10 mouse cellular contexts compared by ENCODE assay signal in the genomic region with DNA sequence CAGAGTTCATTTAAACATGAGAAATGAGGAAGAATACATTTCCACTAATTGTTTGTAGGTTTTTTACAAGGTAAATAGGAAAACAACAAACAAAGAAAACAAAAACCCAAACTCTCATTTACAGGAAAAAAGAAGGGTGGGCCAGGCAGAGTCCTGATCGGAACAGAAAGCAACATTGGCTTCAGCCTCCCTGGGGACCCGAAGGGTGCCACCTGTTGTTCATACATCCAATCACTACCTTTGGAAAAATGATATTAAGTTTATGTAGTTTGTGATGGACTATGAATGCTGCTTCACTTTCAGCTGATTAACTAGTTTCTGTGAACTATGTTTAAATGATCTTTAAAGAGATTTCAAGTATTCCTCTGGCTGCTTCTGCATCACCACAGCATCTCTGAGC. TPM values are rescaled to one million over a fixed set of nuclear protein-coding genes. Genes with fewer than 3 reads are reported as not detected.
DNase-seq lines count a peak whose midpoint lies in the region; ATAC-seq and TF ChIP-seq lines count a peak whose summit lies in the region.
"Had no signal": no experiment of that assay in that cellular context is flagged by ENCODE, and none has a peak within 500 bp of the region (broad histone marks: within the 10 kb centered on the region; RNA-seq: fewer than 3 reads in every experiment).

No protein-coding gene starts in this region.

- TF ChIP-seq POLR2A in lung, adult 2 months (IDR thresholded peaks at IDR 0.05; ENCODE audit: borderline replicate concordance, extremely low read depth, low read depth, low read length) = no peak
- TF ChIP-seq POLR2A in small intestine, adult 2 months (IDR thresholded peaks at IDR 0.05; ENCODE audit: low read depth, low read length) = no peak

- no peak for DNase-seq in heart, adult 9 months (ENCODE audit: low spot score in 2 of 2)
- DNase-seq in lung, adult 2 months = no peak
- no peak for DNase-seq in lung, postnatal 36 days
- no peak for DNase-seq in hindbrain, embryonic 14.5 days (ENCODE audit: low spot score)
- DNase-seq: cerebellum, adult 9-11 months had no signal

- H3K4me1 ChIP-seq in heart, embryonic 13.5 days = peaks cover 67% of the 10 kb centered on the region
- H3K4me1 ChIP-seq in lung, adult 2 months (ENCODE audit: control insufficient read depth, insufficient read depth, low read length) = peaks cover 24% of the 10 kb centered on the region
- H3K4me1 ChIP-seq in embryonic facial prominence, embryonic 13.5 days = peaks cover 33% of the 10 kb centered on the region
- H3K4me1 ChIP-seq in small intestine, adult 2 months (ENCODE audit: control insufficient read depth, insufficient read depth, insufficient read length, low read length) = peaks cover 14% of the 10 kb centered on the region
- H3K4me1 ChIP-seq in hindbrain, embryonic 14.5 days (replicated peaks; ENCODE audit: control insufficient read depth, insufficient read depth, low read length) = no peaks in the 10 kb centered on the region
- H3K4me1 ChIP-seq in forebrain, embryonic 12.5 days = no peaks in the 10 kb centered on the region

- H3K9ac ChIP-seq in heart, embryonic 13.5 days = peak overlapping the region; percentile 79
- H3K9ac ChIP-seq in embryonic facial prominence, embryonic 13.5 days = no peak overlapping the region
- H3K9ac ChIP-seq in hindbrain, embryonic 14.5 days = no peak overlapping the region
- H3K9ac ChIP-seq in forebrain, embryonic 12.5 days = no peak overlapping the region

- H3K27ac ChIP-seq in heart, embryonic 13.5 days (replicated peaks) = peak overlapping the region; percentile 17; the same call in 1 of the 2 replicates
- no peak overlapping the region for H3K27ac ChIP-seq in embryonic facial prominence, embryonic 13.5 days
- peak overlapping the region; percentile 19; the same call in 1 of the 2 replicates for H3K27ac ChIP-seq in small intestine, adult 2 months (ENCODE audit: insufficient read depth, low read depth, low read length)
- H3K27ac ChIP-seq in hindbrain, embryonic 14.5 days = no peak overlapping the region
- H3K27ac ChIP-seq in forebrain, embryonic 12.5 days = no peak overlapping the region
- H3K27ac ChIP-seq: hindbrain, embryonic 10.5 days had no signal

- TF ChIP-seq CTCF in lung, adult 2 months (IDR thresholded peaks at IDR 0.05; ENCODE audit: insufficient read depth, low read length) = no peak
- TF ChIP-seq CTCF in small intestine, adult 2 months (IDR thresholded peaks at IDR 0.05; ENCODE audit: extremely low read depth, insufficient read length, insufficient replicate concordance, low read depth, low read length) = peak; percentile 38; the same call in 1 of the 2 replicates

- no peak for ATAC-seq in heart, embryonic 13.5 days (ENCODE audit: extremely low read depth, insufficient number of reproducible peaks, low FRiP score, low TSS enrichment)
- no peak for ATAC-seq in embryonic facial prominence, embryonic 13.5 days (ENCODE audit: insufficient number of reproducible peaks, insufficient read depth, low FRiP score, low TSS enrichment, low read depth)
- no peak for ATAC-seq in hindbrain, embryonic 14.5 days (ENCODE audit: low FRiP score)
- no peak for ATAC-seq in forebrain, embryonic 12.5 days (ENCODE audit: low FRiP score)

- no peaks in the 10 kb centered on the region for H3K27me3 ChIP-seq in heart, embryonic 13.5 days (replicated peaks)
- H3K27me3 ChIP-seq in embryonic facial prominence, embryonic 13.5 days = no peaks in the 10 kb centered on the region
- no peaks in the 10 kb centered on the region for H3K27me3 ChIP-seq in small intestine, adult 2 months (ENCODE audit: control insufficient read depth, insufficient read depth, low read length)
- peaks cover 11% of the 10 kb centered on the region for H3K27me3 ChIP-seq in hindbrain, embryonic 14.5 days (ENCODE audit: control insufficient read depth, insufficient read depth, low read length)
- H3K27me3 ChIP-seq in forebrain, embryonic 12.5 days = no peaks in the 10 kb centered on the region; the same call in 1 of the 2 replicates

- peaks cover 20% of the 10 kb centered on the region for H3K36me3 ChIP-seq in heart, embryonic 13.5 days
- H3K36me3 ChIP-seq in embryonic facial prominence, embryonic 13.5 days = no peaks in the 10 kb centered on the region; the same call in 1 of the 2 replicates
- H3K36me3 ChIP-seq in small intestine, adult 2 months (ENCODE audit: control insufficient read depth, insufficient read depth, low read length) = peaks cover 1% of the 10 kb centered on the region; the same call in 1 of the 2 replicates
- H3K36me3 ChIP-seq in hindbrain, embryonic 14.5 days (replicated peaks; ENCODE audit: control insufficient read depth, insufficient read depth) = no peaks in the 10 kb centered on the region
- H3K36me3 ChIP-seq in forebrain, embryonic 12.5 days (replicated peaks) = no peaks in the 10 kb centered on the region
- H3K36me3 ChIP-seq: hindbrain, embryonic 10.5 days had no signal

- H3K4me3 ChIP-seq in heart, embryonic 13.5 days = peak overlapping the region; percentile 51
- H3K4me3 ChIP-seq in lung, adult 2 months (replicated peaks; ENCODE audit: extremely low read depth, low read depth, low read length) = peak overlapping the region; percentile 30
- H3K4me3 ChIP-seq in embryonic facial prominence, embryonic 13.5 days = peak overlapping the region; percentile 33
- 0 out of 2 replicates have a peak overlapping the region, but pooled peaks have one; percentile 14 for H3K4me3 ChIP-seq in small intestine, adult 2 months (ENCODE audit: low read depth, low read length)
- H3K4me3 ChIP-seq in hindbrain, embryonic 14.5 days (replicated peaks; ENCODE audit: low read length) = no peak overlapping the region
- H3K4me3 ChIP-seq in forebrain, embryonic 12.5 days (replicated peaks) = no peak overlapping the region
- H3K4me3 ChIP-seq: hindbrain, embryonic 10.5 days had no signal

- peak overlapping the region; percentile 85 for H3K4me2 ChIP-seq in heart, embryonic 13.5 days
- peak overlapping the region; percentile 56 for H3K4me2 ChIP-seq in embryonic facial prominence, embryonic 13.5 days
- no peak overlapping the region for H3K4me2 ChIP-seq in hindbrain, embryonic 14.5 days (replicated peaks)
- H3K4me2 ChIP-seq in forebrain, embryonic 12.5 days = no peak overlapping the region

- no peaks in the 10 kb centered on the region for H3K9me3 ChIP-seq in heart, embryonic 13.5 days
- H3K9me3 ChIP-seq in embryonic facial prominence, embryonic 13.5 days = no peaks in the 10 kb centered on the region
- no peaks in the 10 kb centered on the region for H3K9me3 ChIP-seq in hindbrain, embryonic 14.5 days (ENCODE audit: control insufficient read depth, low read length)
- no peaks in the 10 kb centered on the region for H3K9me3 ChIP-seq in forebrain, embryonic 12.5 days
- H3K9me3 ChIP-seq: hindbrain, embryonic 10.5 days had no signal

- 66% methylated on average over 2 of the region's 2 CpGs for WGBS in heart, embryonic 13.5 days
- 22% methylated on average over 2 of the region's 2 CpGs for WGBS in lung, adult 2 months
- 71% methylated on average over 2 of the region's 2 CpGs for WGBS in embryonic facial prominence, embryonic 13.5 days
- WGBS in small intestine, adult 2 months = 22% methylated on average over 2 of the region's 2 CpGs
- WGBS in hindbrain, embryonic 14.5 days = 82% methylated on average over 2 of the region's 2 CpGs
- 79% methylated on average over 2 of the region's 2 CpGs for WGBS in forebrain, embryonic 12.5 days

RNA-seq across cellular contexts. Expression of a gene that starts 55.0 kb away (rescaled TPM):
- polyA plus RNA-seq in heart, embryonic 13.5 days (2015; fragmentation: Nextera tagmentation; extraction: Ambion mirVana) = 32.2 and 33.9 TPM in 2 replicates
- 8.0 TPM in 2 replicates for polyA plus RNA-seq in lung, adult 2 months (2012; rRNA removed)
- 57.2 and 57.8 TPM in 2 replicates for polyA plus RNA-seq in embryonic facial prominence, embryonic 13.5 days (2015; fragmentation: Nextera tagmentation; extraction: Ambion mirVana)
- polyA plus RNA-seq in small intestine, adult 2 months (2012; rRNA removed) = 1.7 and 2.6 TPM in 2 replicates
- 32.6 and 38.8 TPM in 2 replicates for polyA plus RNA-seq in hindbrain, embryonic 14.5 days (2014; fragmentation: Nextera tagmentation; extraction: Ambion mirVana)
- 44.9 and 48.2 TPM in 2 replicates for polyA plus RNA-seq in forebrain, embryonic 12.5 days (2016; fragmentation: Nextera tagmentation; extraction: Ambion mirVana)

Comparison
In these comparisons a context has a peak if more than half of its experiments do, and no peak if none do; other contexts are left out.
1. H3K27ac ChIP-seq: peak in heart, embryonic 13.5 days (single experiment) and small intestine, adult 2 months (single experiment); none in embryonic facial prominence, embryonic 13.5 days (single experiment), hindbrain, embryonic 14.5 days (single experiment) and forebrain, embryonic 12.5 days (single experiment).
2. H3K4me2 ChIP-seq: peak in heart, embryonic 13.5 days (single experiment) and embryonic facial prominence, embryonic 13.5 days (single experiment); none in hindbrain, embryonic 14.5 days (single experiment) and forebrain, embryonic 12.5 days (single experiment).
3. H3K4me3 ChIP-seq: peak in heart, embryonic 13.5 days (single experiment), lung, adult 2 months (single experiment), embryonic facial prominence, embryonic 13.5 days (single experiment) and small intestine, adult 2 months (single experiment); none in hindbrain, embryonic 14.5 days (single experiment) and forebrain, embryonic 12.5 days (single experiment).